Mouse (Mus musculus) gastrocnemius, postnatal 10 days (tissue): ENCODE measurements around the gene Spon1. TPM values are rescaled to one million over a fixed set of nuclear protein-coding genes. Genes with fewer than 3 reads are reported as not detected.

Experiments
- DNase-seq: peaks from one replicate; pipeline ENCODE4 v3.0.0; 2021; ENCODE audit warnings: mixed read lengths
- total RNA-seq, 2 experiments: library from RNA; stranded (reverse); gene quantifications; 2 replicates each; pipeline ENCODE4 v1.2.3; 2021

Gene Spon1
- total RNA-seq, 2 experiments from 2014 or later, result 5.1 to 5.6 TPM

GRCm38 (mm10) chr7:114090892-114091545, 325.2 kb downstream of the Spon1 start:
- no peak for DNase-seq
